ENCODE assay signal across 8 mouse cellular contexts in the genomic region with DNA sequence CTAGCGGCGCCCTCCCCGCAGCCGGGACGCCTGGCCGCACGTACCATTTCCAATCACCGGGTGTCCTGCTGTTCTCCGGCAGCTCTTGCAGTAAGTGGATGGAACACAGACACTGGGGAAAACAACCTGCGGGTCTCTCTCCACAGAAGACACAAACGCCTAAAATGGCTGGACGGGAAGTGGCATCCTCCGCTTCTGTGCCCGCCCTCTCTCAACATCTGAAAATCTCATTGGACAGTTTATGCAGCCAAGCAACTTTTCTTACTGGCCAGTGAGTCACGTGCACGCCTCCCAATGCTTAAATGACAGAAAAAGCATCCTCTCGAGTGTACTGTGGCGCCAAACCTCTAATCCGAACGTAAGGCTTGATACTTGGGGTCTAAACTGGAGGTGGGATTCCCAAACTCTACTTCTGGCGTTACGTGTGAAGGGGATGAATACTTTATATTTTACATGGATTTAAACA. TPM values are rescaled to one million over a fixed set of nuclear protein-coding genes. Genes with fewer than 3 reads are reported as not detected.
DNase-seq lines count a peak whose midpoint lies in the region; ATAC-seq lines count a peak whose summit lies in the region.

TSS of gene Zfp871 (minus strand) at position 194 of the 466 bp plus-strand sequence.

- H3K4me2 ChIP-seq in intestine, embryonic 14.5 days (ENCODE audit: low read length): peak within 1 kb of the TSS; percentile 74

- peak within 1 kb of the TSS; percentile 93 for H3K27ac ChIP-seq in intestine, embryonic 14.5 days (ENCODE audit: low read depth)

- no peaks in the 10 kb centered on the region for H3K9me3 ChIP-seq in intestine, embryonic 14.5 days (ENCODE audit: control insufficient read depth, low read length)

- peaks cover 16% of the 10 kb centered on the region for H3K4me1 ChIP-seq in intestine, embryonic 14.5 days (replicated peaks; ENCODE audit: control insufficient read depth, insufficient read depth, low read length)

- peak; percentile 92 for ATAC-seq in intestine, embryonic 14.5 days (replicated peaks; ENCODE audit: low FRiP score, low TSS enrichment, low read depth)

- intact Hi-C loops in left cerebral cortex, postnatal 14 days (cut with DNase I): no loop called here

- peak within 1 kb of the TSS; percentile 91 for H3K9ac ChIP-seq in intestine, embryonic 14.5 days (ENCODE audit: low read length)

- peak within 1 kb of the TSS; percentile 61 for H3K4me3 ChIP-seq in intestine, embryonic 14.5 days (ENCODE audit: low read depth, low read length)

- peak; percentile 70 to 79 for DNase-seq in adrenal gland, adult 18-20 months (ENCODE audit: low spot score in 2 of 2)
- peak; percentile 93 for DNase-seq in embryo, embryonic 11 days
- peak; percentile 86 for DNase-seq in gastrocnemius, postnatal 25 days
- DNase-seq in intestine, embryonic 14.5 days (ENCODE audit: low spot score): peak; percentile 87
- peak; percentile 91 to 96 for DNase-seq in left cerebral cortex, postnatal 14 days (ENCODE audit: low spot score in 2 of 2)
- DNase-seq in mesoderm, embryonic 11.5 days (ENCODE audit: low read depth, low spot score): peak; percentile 92
- peak; percentile 88 to 94 for DNase-seq in right cerebral cortex, postnatal 36 days (ENCODE audit: low spot score in 2 of 2)
- peak; percentile 92 for DNase-seq in yolk sac, embryonic 10.5 days (ENCODE audit: low spot score)

- no peaks in the 10 kb centered on the region for H3K27me3 ChIP-seq in intestine, embryonic 14.5 days (replicated peaks; ENCODE audit: control insufficient read depth, insufficient read depth, low read length)

- under 1% methylated on average over 22 of the region's 22 CpGs for WGBS in intestine, embryonic 14.5 days

- peaks cover 35% of the 10 kb centered on the region for H3K36me3 ChIP-seq in intestine, embryonic 14.5 days (ENCODE audit: control insufficient read depth, insufficient read depth, low read length)

RNA-seq across cellular contexts. Expression of gene Zfp871, which starts in this region (rescaled TPM):
- 10 to 100 TPM; 41.5 to 44.8 TPM for total RNA-seq in adrenal gland, adult 18-20 months (2021)
- total RNA-seq in gastrocnemius, postnatal 25 days (2021): 10 to 100 TPM; 16.5 to 17.9 TPM
- 45.7 and 55.4 TPM in 2 replicates for polyA plus RNA-seq in intestine, embryonic 14.5 days (2014; fragmentation: Nextera tagmentation; extraction: Ambion mirVana)
- total RNA-seq in left cerebral cortex, postnatal 14 days (2021): 10 to 100 TPM; 74.4 to 87.0 TPM

Comparison
In these comparisons a context has a peak if more than half of its experiments do, and no peak if none do; other contexts are left out.
1. Peak in every context shown above with its lines: DNase-seq, ATAC-seq, H3K4me3 ChIP-seq and H3K27ac ChIP-seq.